Mouse (Mus musculus) layer of hippocampus, postnatal 36 days (tissue): ENCODE measurements around the gene Def8. TPM values are rescaled to one million over a fixed set of nuclear protein-coding genes. Genes with fewer than 3 reads are reported as not detected.
"Not testable (repeated sequence)": the region's sequence is repeated elsewhere in the genome, so short reads cannot be mapped to it uniquely, and the experiment has no call there.

Experiments used
- DNase-seq, 2 experiments: peaks; one replicate each; pipeline ENCODE4 v3.0.0; 2022
- total RNA-seq, 2 experiments: library from RNA; stranded (reverse); gene quantifications; 2 replicates each; pipeline ENCODE4 v1.2.3; 2021

Gene Def8
- total RNA-seq, 2 experiments from 2014 or later: 53.4 to 57.4 TPM

GRCm38 (mm10) chr8:123414255-123414654 is 9.1 kb upstream of the Def8 start:
- no peak for DNase-seq

DNA sequence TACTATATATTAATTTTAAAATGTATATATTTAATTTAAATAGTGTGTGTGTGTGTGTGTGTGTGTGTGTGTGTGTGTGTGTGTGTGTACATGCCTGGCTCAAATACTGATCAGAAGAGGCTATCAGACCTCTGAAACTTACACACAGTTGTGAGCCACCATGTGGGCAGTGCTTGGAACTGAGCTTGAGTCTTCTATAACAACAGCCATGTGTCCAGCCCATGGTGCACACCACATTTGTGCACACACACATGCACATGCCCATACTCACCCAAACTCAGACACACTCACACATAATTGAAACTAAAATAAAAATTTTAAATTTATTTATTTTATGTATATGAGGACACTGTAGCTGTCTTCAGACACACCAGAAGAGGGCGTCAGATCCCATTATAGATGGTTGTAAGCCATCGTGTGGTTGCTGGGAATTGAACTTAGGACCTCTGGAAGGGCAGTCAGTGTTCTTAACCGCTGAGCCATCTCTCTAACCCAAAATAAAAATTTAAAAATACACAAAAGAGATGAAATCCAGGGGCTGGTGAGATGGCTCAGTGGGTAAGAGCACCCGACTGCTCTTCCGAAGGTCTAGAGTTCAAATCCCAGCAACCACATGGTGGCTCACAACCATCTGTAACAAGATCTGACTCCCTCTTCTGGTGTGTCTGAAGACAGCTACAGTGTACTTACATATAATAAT is 8.2 kb upstream of the Def8 start:
- not testable (repeated sequence) for DNase-seq

- DNase-seq: no peak
Observed at GRCm38 (mm10) chr8:123415967-123416943, 7.1 kb upstream of the Def8 start.

GRCm38 (mm10) chr8:123416944-123417555 is 6.3 kb upstream of the Def8 start:
- no peak for DNase-seq

- no peak for DNase-seq
Observed at GRCm38 (mm10) chr8:123419711-123420110, 3.6 kb upstream of the Def8 start.

GRCm38 (mm10) chr8:123420525-123421281 is 2.6 kb upstream of the Def8 start:
- DNase-seq: no peak

- DNase-seq: no peak
Observed at GRCm38 (mm10) chr8:123421325-123421724, 2.0 kb upstream of the Def8 start.

GRCm38 (mm10) chr8:123422056-123422780 is 1.1 kb upstream of the Def8 start:
- peak in 1 of 2 experiments; percentile 70 for DNase-seq

- DNase-seq: no peak
Observed at GRCm38 (mm10) chr8:123422781-123423159, 557 bp upstream of the Def8 start.

DNA sequence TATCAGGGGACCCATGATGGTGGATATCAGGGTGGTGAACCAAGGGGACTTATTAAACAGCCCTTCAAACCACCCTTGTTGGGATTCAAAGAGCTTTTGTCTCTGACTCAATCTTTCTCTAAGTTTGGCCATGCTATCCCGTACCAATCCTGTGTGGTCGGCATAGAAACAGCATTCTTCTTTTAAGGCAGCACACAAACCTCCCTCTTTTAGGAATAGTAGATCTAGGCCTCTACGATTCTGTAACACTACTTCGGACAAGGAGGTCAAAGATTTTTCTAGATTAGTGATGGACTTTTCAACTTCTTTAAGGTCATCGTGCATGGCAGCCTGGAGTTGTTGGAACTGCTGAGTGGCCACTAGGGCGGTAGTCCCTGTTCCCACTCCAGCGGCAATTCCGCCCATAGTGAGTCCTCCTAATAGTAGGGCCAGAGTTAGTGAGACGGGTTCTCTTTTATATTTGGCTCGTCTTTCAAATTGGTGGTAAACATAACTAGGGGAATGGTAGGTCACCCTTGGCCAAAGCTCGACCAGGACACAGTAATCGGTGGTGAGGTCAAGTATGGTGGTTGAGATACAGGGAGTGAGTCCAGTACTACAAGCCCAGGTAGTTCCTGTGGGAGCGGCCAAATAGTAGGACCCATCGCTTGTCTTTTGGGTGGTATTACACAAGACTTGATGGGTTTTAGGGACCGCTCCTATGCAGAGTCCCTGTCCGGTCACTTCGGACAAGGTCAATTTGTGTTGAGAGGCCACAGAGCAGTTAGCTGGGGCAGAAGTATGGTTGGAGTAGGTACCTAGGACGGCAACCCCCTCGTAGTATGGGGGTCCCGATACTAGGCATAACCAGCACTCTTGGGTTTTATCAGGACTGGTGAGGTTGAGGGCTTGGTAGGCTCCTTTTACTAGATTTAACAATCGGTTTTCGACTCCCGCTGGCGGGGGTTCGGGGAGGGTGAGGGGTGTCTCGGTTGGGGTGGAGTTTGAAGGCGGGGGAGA is 3.5 kb downstream of the Def8 start:
- DNase-seq: no peak

DNA sequence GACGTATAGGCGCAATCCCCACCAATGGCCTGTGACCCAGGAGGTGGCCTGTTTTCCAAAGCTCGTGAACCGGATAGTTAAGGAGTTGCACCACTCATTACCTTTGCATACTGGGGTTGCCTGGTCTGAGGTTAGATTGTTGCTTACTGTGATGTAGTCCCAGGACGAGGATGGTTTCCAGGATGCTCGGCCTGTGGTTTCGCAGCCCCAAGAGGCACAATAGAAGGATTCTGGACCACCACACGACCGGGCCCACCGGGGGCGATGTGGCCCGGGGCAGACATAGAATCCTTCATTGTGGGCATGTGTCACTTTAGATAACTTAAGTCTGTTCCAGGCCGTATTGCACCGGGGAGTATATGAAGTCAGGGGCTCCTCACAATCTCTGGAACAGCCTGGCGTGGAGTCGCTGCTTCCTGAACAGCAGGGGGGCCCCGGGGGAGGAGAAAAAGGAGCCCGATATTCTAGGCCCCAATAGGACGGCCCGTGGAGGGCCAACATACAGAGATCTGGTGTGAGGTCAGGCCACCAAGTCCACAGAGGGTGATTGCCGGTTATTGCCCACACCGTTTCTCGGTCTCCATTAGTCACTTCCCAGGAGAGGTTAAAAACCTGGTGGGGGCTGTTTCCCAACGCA is 4.4 kb downstream of the Def8 start:
- DNase-seq: no peak

GRCm38 (mm10) chr8:123428343-123428893 is 5.1 kb downstream of the Def8 start:
- no peak for DNase-seq

DNA sequence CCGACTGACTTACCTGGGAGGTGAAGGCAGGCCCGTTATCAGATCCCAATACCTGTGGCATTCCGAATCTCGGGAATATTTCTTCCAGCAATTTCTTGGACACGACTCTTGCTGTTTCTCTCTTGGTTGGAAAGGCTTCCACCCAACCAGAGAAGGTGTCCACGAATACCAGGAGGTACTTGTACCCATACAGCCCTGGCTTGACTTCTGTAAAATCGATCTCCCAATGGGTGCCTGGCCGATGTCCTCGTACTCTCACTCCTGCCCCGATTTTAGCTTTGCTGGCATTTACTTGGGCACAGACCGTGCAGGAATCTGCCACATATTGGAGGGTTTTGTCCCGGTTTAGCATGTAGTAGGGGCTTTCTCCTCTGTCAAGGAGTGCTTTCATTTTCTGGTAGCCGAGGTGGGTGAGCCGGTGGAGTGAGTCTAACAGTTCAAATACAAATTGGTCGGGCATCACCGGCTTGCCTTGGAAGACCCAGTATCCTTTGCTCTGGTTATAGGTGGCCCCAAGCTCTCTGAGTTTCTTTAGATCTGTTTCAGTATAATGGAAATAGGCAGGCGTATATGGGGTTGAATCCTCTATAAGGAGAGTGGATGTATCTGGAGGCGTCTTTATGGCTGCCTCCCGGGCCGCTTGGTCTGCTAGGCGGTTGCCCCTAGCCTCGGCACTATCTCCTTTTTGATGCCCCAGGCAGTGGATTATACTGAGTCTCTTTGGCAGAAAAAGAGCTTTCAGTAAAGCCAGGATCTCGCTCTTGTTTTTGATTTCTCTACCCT is 5.8 kb downstream of the Def8 start:
- DNase-seq: no peak

DNA sequence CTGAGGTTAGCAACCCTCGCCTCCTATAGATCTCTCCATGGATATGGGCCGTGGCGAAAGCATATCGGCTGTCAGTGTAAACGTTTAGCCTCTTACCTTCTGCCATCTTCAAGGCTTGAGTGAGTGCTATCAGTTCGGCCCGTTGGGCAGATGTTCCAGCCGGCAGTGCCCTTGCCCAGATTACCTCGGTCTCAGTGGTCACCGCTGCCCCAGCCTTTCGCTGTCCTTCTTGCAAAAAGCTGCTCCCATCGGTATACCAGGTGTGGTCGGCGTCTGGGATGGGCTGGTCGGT is 6.3 kb downstream of the Def8 start:
- DNase-seq: not testable (repeated sequence)

- not testable (repeated sequence) for DNase-seq
Observed at GRCm38 (mm10) chr8:123430936-123431335, 7.6 kb downstream of the Def8 start.

GRCm38 (mm10) chr8:123431616-123432365 is 8.5 kb downstream of the Def8 start:
- DNase-seq: no peak

- no peak for DNase-seq
Observed at GRCm38 (mm10) chr8:123432381-123432780, 9.1 kb downstream of the Def8 start.
